Mouse (Mus musculus) left cerebral cortex, postnatal 25 days (tissue): ENCODE data around the gene Csad. TPM values are rescaled to one million over a fixed set of nuclear protein-coding genes. Genes with fewer than 3 reads are reported as not detected.
"Not testable (repeated sequence)": the region's sequence is repeated elsewhere in the genome, so short reads cannot be mapped to it uniquely, and the experiment has no call there.

ENCODE experiments used
- DNase-seq, 2 experiments: peaks; one replicate each; pipeline ENCODE4 v3.0.0; 2022; ENCODE audit warnings: low spot score in 2 of 2, mixed read lengths in 1 of 2
- intact Hi-C: fragments of 180-260 bp; cut with DNase I; formaldehyde crosslinking; loops from one replicate; pipeline ENCODE4 v1.15.1; 2025
- total RNA-seq, 2 experiments: library from RNA; stranded (reverse); gene quantifications; 2 replicates each; pipeline ENCODE4 v1.2.3; 2021

The Csad gene
- total RNA-seq, 2 experiments from 2014 or later, result 28.4 to 32.1 TPM

GRCm38 (mm10) chr15:102176571-102177316, 27.8 kb downstream of the Csad start:
- DNase-seq, result no peak
- intact Hi-C loops, result no loop called here

GRCm38 (mm10) chr15:102175736-102176319, 28.7 kb downstream of the Csad start:
- DNase-seq, result no peak
- intact Hi-C loops, result no loop called here

- DNase-seq, result no peak
- intact Hi-C loops, result no loop called here
Measured at GRCm38 (mm10) chr15:102173581-102173980, 30.9 kb downstream of the Csad start.

GRCm38 (mm10) chr15:102169064-102169463, 35.5 kb downstream of the Csad start:
- no peak for DNase-seq
- intact Hi-C loops, result no loop called here

GRCm38 (mm10) chr15:102167620-102168021, 36.9 kb downstream of the Csad start:
- intact Hi-C loops, result no loop called here
- no peak for DNase-seq

- no peak for DNase-seq
- intact Hi-C loops, result no loop called here
Measured at GRCm38 (mm10) chr15:102165468-102166100, 38.9 kb downstream of the Csad start.

GRCm38 (mm10) chr15:102163900-102164693, 40.4 kb downstream of the Csad start:
- intact Hi-C loops, result no loop called here

GRCm38 (mm10) chr15:102160415-102161060, 44.0 kb downstream of the Csad start:
- DNase-seq, result no peak
- intact Hi-C loops, result no loop called here

More at GRCm38 (mm10) chr15:102163900-102164693, 40.4 kb downstream of the Csad start:
- no peak for DNase-seq

- DNase-seq, result no peak
- intact Hi-C loops, result no loop called here
Measured at GRCm38 (mm10) chr15:102156836-102157235, 47.7 kb downstream of the Csad start.

GRCm38 (mm10) chr15:102155006-102155405, 49.5 kb downstream of the Csad start:
- DNase-seq, intact Hi-C loops: not testable (repeated sequence)

- intact Hi-C loops, result no loop called here
- no peak for DNase-seq
Measured at GRCm38 (mm10) chr15:102152646-102153045, 51.9 kb downstream of the Csad start.

- no peak for DNase-seq
- intact Hi-C loops, result no loop called here
Measured at GRCm38 (mm10) chr15:102150301-102151135, 54.0 kb downstream of the Csad start, which contains the start of gene Soat2. Soat2 (plus strand) TSS chr15:102150526.

- intact Hi-C loops, result loop anchor here (5.0 kb wide), 2 partner anchors 42 to 53 kb away; partner anchors contain the start of genes Csad and Zfp740
- no peak for DNase-seq
Measured at GRCm38 (mm10) chr15:102149561-102149960, 55.0 kb downstream of the Csad start.

GRCm38 (mm10) chr15:102147674-102148402, 56.7 kb downstream of the Csad start:
- intact Hi-C loops, result loop anchor here (5.0 kb wide), 2 partner anchors 41 to 54 kb away; partner anchors contain the start of genes Csad and Zfp740
- DNase-seq, result no peak

GRCm38 (mm10) chr15:102146882-102147281, 57.6 kb downstream of the Csad start:
- intact Hi-C loops, result loop anchor here (5.0 kb wide), 2 partner anchors 40 to 55 kb away; partner anchors contain the start of genes Csad and Zfp740
- DNase-seq, result peak; percentile 38 to 41

GRCm38 (mm10) chr15:102146089-102146488, 58.4 kb downstream of the Csad start:
- DNase-seq, result no peak
- intact Hi-C loops, result loop anchor here (5.0 kb wide), 2 partner anchors 39 to 56 kb away; partner anchors contain the start of genes Csad and Zfp740

GRCm38 (mm10) chr15:102145330-102145729, 59.2 kb downstream of the Csad start:
- DNase-seq, result peak; percentile 31 to 89

More at GRCm38 (mm10) chr15:102145330-102145729, 59.2 kb downstream of the Csad start:
- intact Hi-C loops, result loop anchor here (5.0 kb wide), 2 partner anchors 38 to 57 kb away; partner anchors contain the start of genes Csad and Zfp740
